Mouse (Mus musculus) cerebellum, adult 2 months (tissue): ENCODE data around the gene Stpg1. TPM values are rescaled to one million over a fixed set of nuclear protein-coding genes. Genes with fewer than 3 reads are reported as not detected.

Experiments
- DNase-seq, 2 experiments: peaks; one replicate each; pipeline ENCODE4 v3.0.0; 2021
- H3K27ac ChIP-seq: fragments of 200-500 bp; 2 replicates; pipeline ENCODE4 v1.5.1; 2012; ENCODE audit warnings: low read length, control low read depth, inconsistent platforms; ENCODE audit not compliant: insufficient read depth
- H3K27me3 ChIP-seq: fragments of 200-500 bp; 2 replicates; pipeline ENCODE4 v1.6.1; 2012; ENCODE audit warnings: inconsistent platforms, mild to moderate bottlenecking, low read length, moderate library complexity; ENCODE audit not compliant: control insufficient read depth, insufficient read depth
- H3K4me1 ChIP-seq: fragments of 200-500 bp; 2 replicates; pipeline ENCODE4 v1.6.1; 2011; ENCODE audit warnings: low read length; ENCODE audit not compliant: control insufficient read depth, insufficient read depth
- H3K4me3 ChIP-seq: fragments of 200-500 bp; replicated peaks from 2 replicates; pipeline ENCODE3; 2011; ENCODE audit warnings: mild to moderate bottlenecking, low read depth, low read length, control low read depth; ENCODE audit not compliant: insufficient read depth
- CTCF ChIP-seq: fragments of 200-500 bp; IDR thresholded peaks from 2 replicates; pipeline ENCODE4 v1.5.1; 2011; ENCODE audit warnings: low read depth, mild to moderate bottlenecking, control low read depth, low read length, moderate library complexity, borderline replicate concordance; ENCODE audit not compliant: insufficient read depth
- POLR2A ChIP-seq: fragments of 200-500 bp; IDR thresholded peaks from 2 replicates; pipeline ENCODE4 v1.6.1; 2011; ENCODE audit warnings: low read length, control low read depth, borderline replicate concordance; ENCODE audit not compliant: insufficient read depth
- WGBS: fragments of 180-500 bp; shearing (Covaris S2); methylation state at CpG from one replicate; pipeline ENCODE4 v1.1.7; 2018; 5-methylcytosine and 5-hydroxymethylcytosine counted together
- polyA plus RNA-seq: library from polyadenylated mRNA; depleted of rRNA; stranded (reverse); fragments of >200 nt; gene quantifications from 2 replicates; pipeline ENCODE4 v1.2.3, GENCODE M21; 2012

Gene Stpg1
- polyA plus RNA-seq, 1 experiment: 0.72 TPM

DNA sequence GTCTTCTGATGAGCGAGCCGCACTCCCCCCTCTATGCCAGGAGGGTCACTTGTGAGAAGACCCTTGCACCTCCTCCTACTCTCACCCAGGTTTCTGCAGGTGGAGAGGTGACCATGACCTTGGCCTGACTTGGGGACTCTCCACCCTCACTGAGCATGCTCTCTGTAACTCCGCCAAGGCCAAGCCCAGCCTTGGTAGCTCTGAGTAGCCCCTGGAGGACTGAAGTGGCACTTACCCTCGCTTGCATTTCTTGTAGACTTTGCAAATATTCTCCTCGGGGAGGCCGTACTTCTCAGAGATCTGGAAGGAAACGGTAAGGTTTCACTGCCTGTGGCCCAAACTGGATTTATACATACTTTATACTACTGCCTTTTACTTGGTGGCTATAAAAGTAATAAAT is 51.4 kb downstream of the Stpg1 start:
- 93% methylated on average over 7 of the region's 7 CpGs for WGBS
- H3K27ac ChIP-seq: no peak overlapping the region
- TF ChIP-seq CTCF (no peak), POLR2A (no peak)
- H3K27me3 ChIP-seq: no peaks in the 10 kb centered on the region
- H3K4me1 ChIP-seq: no peaks in the 10 kb centered on the region; the same call in 1 of the 2 replicates
- no peak for DNase-seq
- no peak overlapping the region for H3K4me3 ChIP-seq

DNA sequence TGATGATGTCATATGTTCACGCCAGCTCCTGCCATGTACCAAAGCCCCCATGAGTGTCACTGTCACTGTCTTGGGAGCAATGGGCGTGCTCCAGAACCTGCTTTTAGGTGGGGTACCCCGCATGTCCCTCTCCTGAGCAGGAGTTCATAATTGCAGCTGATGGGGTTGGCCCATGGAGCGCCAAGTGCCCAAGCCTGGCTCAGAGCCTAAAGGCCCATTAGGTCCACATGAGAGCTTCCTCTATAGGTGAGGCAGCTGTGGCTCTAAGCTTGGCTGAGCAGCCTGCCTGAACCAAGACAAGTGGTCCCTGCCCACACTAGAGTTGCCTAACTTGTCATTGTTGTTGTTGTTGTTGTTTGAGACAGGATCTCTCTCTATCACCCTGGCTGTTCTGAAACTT is 52.2 kb downstream of the Stpg1 start:
- 82% methylated on average over 4 of the region's 4 CpGs for WGBS
- no peaks in the 10 kb centered on the region for H3K27me3 ChIP-seq
- no peak overlapping the region for H3K27ac ChIP-seq
- TF ChIP-seq CTCF (no peak), POLR2A (no peak)
- DNase-seq: no peak
- no peak overlapping the region for H3K4me3 ChIP-seq
- no peaks in the 10 kb centered on the region; the same call in 1 of the 2 replicates for H3K4me1 ChIP-seq

DNA sequence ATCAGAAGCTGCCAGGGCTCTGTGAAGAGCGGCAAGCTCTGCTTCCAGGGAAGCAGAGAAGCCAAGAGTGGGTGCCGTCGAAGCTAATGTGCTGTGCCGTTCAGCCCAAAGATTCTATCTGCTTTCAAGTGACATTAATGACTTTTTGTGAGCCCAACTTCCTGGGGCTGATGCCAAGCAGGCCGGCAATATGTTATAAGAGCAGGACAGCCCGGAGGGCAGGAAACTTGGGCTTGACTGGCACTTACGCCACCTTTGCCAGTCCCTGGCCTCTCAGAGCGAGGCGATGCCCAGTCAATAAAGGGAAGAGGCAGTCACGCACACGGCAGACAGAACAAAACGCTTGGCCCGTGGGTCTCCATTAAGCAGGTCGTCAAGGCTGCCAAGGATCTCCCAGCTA is 53.0 kb downstream of the Stpg1 start:
- no peaks in the 10 kb centered on the region; the same call in 1 of the 2 replicates for H3K4me1 ChIP-seq
- WGBS: 26% methylated on average over 14 of the region's 14 CpGs
- H3K27ac ChIP-seq: no peak overlapping the region
- no peak overlapping the region for H3K4me3 ChIP-seq
- H3K27me3 ChIP-seq: no peaks in the 10 kb centered on the region
- DNase-seq: no peak
- TF ChIP-seq CTCF: no peak
- no peak for TF ChIP-seq POLR2A

DNA sequence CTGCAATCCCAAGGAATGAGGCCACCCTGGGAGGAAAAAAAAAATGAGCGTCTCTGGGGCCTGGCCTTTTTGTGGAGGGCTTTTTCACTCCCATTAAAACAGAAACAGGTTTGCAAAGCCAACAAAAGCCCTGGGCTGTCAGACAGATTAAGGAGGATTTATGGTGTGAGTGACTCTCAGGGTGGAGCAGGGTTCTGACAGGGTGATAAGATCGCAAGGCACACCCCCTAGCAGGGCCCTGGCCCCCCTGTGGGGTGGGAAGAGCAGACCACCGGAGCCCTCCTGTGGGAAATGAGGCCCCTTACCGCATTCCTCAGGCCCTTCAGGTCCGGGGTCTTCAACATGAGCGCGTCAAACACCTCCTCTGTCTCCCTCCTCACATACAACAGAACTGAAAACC is 53.5 kb downstream of the Stpg1 start:
- Histone ChIP-seq H3K27me3 (no peaks in the 10 kb centered on the region), H3K27ac (no peak overlapping the region), H3K4me3 (no peak overlapping the region), H3K4me1 (no peaks in the 10 kb centered on the region)
- DNase-seq: no peak
- TF ChIP-seq POLR2A (no peak), CTCF (no peak)
- WGBS: 56% methylated on average over 7 of the region's 7 CpGs

DNA sequence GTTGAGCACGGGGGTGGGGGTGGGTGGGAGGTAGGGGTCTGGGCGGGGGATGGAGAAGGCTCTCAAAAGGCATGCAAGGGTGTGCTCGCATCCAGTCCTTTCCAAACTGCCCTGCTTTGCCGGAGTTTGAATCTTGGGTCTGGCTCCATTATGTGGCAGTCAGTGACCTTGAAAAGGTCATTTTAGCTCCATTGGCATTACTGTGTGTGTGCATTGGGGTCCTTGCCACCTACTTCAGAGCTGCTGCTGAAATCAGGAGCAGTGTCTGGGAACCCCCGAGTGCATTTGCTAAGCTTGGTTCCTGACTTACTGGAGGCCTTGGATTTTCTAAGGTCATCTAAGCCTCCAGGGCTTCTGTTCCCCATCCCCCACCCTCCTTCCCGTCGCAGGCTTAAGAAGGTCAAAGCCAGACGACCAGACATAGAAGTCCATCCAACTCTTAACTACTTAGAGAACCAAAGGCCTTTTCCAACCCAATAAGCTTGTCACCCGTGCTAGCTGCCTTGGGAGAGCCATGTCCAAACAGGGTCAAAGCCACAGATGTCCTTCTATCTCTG is 54.0 kb downstream of the Stpg1 start:
- TF ChIP-seq POLR2A: no peak
- TF ChIP-seq CTCF: no peak
- no peaks in the 10 kb centered on the region for H3K4me1 ChIP-seq
- H3K4me3 ChIP-seq: no peak overlapping the region
- no peaks in the 10 kb centered on the region for H3K27me3 ChIP-seq
- DNase-seq: no peak
- no peak overlapping the region for H3K27ac ChIP-seq
- WGBS: 57% methylated on average over 9 of the region's 9 CpGs

DNA sequence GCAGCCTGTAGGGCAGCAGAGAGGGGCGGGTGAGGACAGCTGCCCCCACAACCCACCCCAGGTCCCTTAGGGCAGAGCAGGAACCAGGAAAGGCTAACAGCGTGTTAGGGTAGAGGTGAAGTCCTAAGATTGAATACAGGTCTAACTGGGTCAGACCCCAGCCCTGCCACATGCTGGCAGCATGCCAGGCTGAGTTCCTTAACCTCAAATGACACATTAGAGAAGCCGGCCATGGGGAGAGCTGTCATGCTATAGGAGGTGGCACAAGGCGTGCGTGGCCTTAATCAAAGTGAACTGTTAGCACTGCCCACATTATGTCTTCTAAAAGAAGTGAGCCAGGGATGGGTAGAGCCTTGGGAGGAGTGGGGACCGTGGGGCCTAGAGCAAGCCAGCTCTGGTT is 54.7 kb downstream of the Stpg1 start:
- Histone ChIP-seq H3K27ac (no peak overlapping the region), H3K4me3 (no peak overlapping the region), H3K27me3 (no peaks in the 10 kb centered on the region), H3K4me1 (no peaks in the 10 kb centered on the region)
- DNase-seq: no peak
- TF ChIP-seq POLR2A: no peak
- TF ChIP-seq CTCF: no peak
- 82% methylated on average over 6 of the region's 6 CpGs for WGBS

DNA sequence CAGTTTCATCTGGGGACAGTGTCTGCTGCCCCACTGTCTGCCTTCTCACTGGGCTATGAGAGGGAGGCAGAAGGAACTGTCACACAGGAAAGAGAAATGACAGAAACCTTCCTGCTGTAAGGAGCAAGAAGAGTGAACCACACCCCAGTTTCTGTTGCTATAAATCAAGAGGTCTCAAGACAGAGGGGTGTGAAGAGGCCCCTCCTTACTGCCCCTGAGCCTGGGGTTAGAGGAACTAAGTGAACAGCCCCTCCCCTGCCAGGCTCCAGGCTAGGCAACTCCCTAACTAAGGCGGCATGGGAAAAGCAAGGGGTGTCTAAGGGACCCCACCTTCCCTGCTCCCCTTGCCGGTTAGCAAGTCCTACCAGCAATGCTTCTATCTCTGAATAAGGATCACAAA is 69.2 kb downstream of the Stpg1 start:
- WGBS: 82% methylated on average over 2 of the region's 2 CpGs
- Histone ChIP-seq H3K4me3 (no peak overlapping the region), H3K27me3 (no peaks in the 10 kb centered on the region), H3K4me1 (no peaks in the 10 kb centered on the region), H3K27ac (no peak overlapping the region)
- TF ChIP-seq CTCF (no peak), POLR2A (no peak)
- DNase-seq: no peak

DNA sequence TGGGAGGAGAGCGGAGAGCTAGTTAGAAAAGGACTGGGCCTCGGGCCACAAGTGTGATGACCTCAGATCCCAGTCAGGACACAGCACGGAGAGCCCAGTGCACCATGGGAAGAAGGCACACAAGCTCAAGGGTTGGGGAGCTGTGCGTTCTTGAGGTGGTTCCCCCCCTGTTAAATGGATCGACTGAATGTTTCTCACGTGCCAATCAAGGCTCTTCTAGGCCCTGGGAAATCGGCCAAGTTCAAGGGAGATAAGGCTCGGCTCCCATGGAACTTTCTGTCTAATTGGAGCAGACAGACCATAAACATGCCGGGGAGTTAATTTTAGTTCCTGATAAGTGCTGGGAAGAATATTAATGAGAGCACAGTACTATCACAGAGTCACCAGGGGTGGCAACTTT is 70.8 kb downstream of the Stpg1 start:
- TF ChIP-seq POLR2A (no peak), CTCF (no peak)
- Histone ChIP-seq H3K27me3 (peaks cover 1% of the 10 kb centered on the region; the same call in 1 of the 2 replicates), H3K4me3 (no peak overlapping the region), H3K4me1 (no peaks in the 10 kb centered on the region), H3K27ac (no peak overlapping the region)
- no peak for DNase-seq
- WGBS: 27% methylated on average over 9 of the region's 9 CpGs

DNA sequence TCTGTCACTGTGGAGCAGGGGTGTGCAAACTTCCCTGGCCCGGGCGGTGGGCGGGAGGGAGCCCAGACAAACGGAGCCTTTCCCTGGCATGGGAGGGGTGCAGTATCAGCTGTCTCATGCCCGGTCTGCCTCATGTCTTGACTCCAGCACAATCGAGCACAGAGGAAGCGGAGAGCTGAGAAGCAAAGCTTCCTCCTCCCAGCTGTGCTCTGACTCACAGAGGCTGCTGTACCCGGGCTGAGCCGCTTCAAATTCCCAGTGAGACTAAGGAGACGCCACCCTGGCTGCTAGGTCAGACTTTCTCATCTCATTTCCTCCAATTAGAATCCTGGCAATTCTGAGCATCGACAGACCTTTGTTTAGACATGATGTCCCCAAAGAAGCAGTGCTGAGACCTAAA is 72.5 kb downstream of the Stpg1 start:
- Histone ChIP-seq H3K4me3 (no peak overlapping the region), H3K27ac (no peak overlapping the region), H3K27me3 (peaks cover 1% of the 10 kb centered on the region; the same call in 1 of the 2 replicates), H3K4me1 (no peaks in the 10 kb centered on the region)
- DNase-seq: no peak
- WGBS: 48% methylated on average over 11 of the region's 11 CpGs
- no peak for TF ChIP-seq POLR2A
- TF ChIP-seq CTCF: no peak
